Mouse (Mus musculus): ENCODE results near the gene Cdkl1. TPM values are rescaled to one million over a fixed set of nuclear protein-coding genes. Genes with fewer than 3 reads are reported as not detected.
A peak's percentile ranks its signal among the peaks of the same experiment; 100 is the strongest.

Gene Cdkl1
- polyA plus RNA-seq, 1 experiment, result 0.52 TPM

DNA sequence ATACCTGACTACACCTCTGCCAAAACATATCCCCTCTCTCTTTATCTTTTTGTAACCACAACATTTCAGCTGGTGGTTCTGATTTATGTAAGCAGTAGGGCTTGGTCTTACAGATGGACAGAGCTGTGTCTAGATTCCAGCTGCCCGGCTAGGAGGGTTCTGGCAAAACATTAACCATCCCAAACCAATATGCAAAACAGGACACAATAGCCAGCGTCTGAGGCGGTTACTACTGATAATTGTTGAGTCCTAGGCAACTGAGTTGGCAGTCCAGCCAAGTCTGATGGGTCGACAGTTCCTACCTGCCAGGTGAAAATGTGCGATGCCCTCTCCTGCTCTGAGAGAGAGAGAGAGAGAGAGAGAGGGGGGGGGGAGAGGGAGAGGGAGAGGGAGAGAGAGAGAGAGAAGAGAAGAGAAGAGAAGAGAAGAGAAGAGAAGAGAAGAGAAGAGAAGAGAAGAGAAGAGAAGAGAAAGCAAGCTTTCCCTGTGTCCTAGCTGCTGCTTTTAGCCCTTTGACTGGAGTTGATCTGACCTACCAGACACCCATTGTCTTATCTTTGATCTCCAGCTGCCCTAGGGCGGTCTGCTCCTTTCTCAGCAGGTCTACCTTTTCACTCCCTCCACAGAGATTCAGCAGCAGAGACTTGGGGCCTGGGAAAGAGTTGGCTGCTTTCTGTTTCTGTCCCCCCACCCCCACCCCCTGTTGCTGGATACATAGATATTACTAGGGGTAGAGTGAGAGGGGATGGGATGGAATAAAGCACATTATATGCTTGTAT lies 7.6 kb downstream of the Cdkl1 start:
- WGBS, result 23% methylated on average over 6 of the region's 6 CpGs
- H3K36me3 ChIP-seq (ENCODE audit: control insufficient read depth, insufficient read depth, low read length), result no peaks in the 10 kb centered on the region
- H3K27me3 ChIP-seq (ENCODE audit: control insufficient read depth, insufficient read depth, low read length), result no peaks in the 10 kb centered on the region
- TF ChIP-seq CTCF (IDR thresholded peaks at IDR 0.05; ENCODE audit: extremely low read depth, insufficient read length, insufficient replicate concordance, low read depth, low read length) (no peak), POLR2A (IDR thresholded peaks at IDR 0.05; ENCODE audit: low read depth, low read length) (no peak)
- H3K27ac ChIP-seq (ENCODE audit: insufficient read depth, low read depth, low read length), result no peak overlapping the region
- no peak overlapping the region for H3K4me3 ChIP-seq (ENCODE audit: low read depth, low read length)
- H3K4me1 ChIP-seq (ENCODE audit: control insufficient read depth, insufficient read depth, insufficient read length, low read length), result peaks cover 21% of the 10 kb centered on the region; the same call in 1 of the 2 replicates

DNA sequence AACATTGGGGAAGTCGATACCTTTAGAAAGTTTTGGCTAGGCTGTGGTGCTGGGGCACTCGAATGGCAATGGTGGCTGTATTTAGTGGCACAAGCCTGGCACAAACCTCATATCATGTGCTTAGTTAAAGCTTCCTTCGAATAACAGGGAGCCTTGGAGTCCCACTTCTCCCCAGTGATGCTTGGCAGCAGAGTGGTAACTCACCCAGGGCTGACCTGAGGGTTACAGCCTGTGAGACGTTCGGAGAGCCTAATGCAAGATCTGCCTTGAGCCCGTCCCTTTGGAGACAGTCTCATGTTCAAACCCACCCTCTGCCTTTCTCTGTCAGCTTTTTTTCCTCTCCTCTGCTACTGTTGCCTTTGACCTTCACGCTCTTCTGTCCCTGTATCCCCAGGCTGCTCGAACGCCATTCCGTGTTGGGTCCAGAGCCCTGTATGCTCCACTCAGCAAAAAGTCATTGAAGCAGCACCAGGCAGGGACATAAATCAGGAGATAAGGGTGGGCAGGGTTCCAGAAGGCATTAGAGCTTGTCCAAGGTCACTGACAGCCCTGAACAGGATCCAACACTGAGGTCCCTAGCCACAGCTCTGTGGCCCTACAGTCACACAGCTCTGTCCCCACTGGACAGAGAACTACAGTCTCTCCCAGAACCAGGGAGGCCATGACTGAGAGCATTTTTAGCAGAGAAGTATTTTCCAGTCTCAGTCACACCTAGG lies 9.0 kb downstream of the Cdkl1 start:
- Histone ChIP-seq H3K27ac (ENCODE audit: insufficient read depth, low read depth, low read length) (no peak overlapping the region), H3K4me1 (ENCODE audit: control insufficient read depth, insufficient read depth, insufficient read length, low read length) (peaks cover 29% of the 10 kb centered on the region; the same call in 1 of the 2 replicates), H3K27me3 (ENCODE audit: control insufficient read depth, insufficient read depth, low read length) (no peaks in the 10 kb centered on the region), H3K4me3 (ENCODE audit: low read depth, low read length) (no peak overlapping the region), H3K36me3 (ENCODE audit: control insufficient read depth, insufficient read depth, low read length) (no peaks in the 10 kb centered on the region)
- WGBS, result 50% methylated on average over 10 of the region's 10 CpGs
- no peak for TF ChIP-seq POLR2A (IDR thresholded peaks at IDR 0.05; ENCODE audit: low read depth, low read length)
- TF ChIP-seq CTCF (IDR thresholded peaks at IDR 0.05; ENCODE audit: extremely low read depth, insufficient read length, insufficient replicate concordance, low read depth, low read length), result no peak

GRCm38 (mm10) chr12:69781480-69781879 lies 9.6 kb downstream of the Cdkl1 start:
- H3K4me1 ChIP-seq (ENCODE audit: control insufficient read depth, insufficient read depth, insufficient read length, low read length), result peaks cover 35% of the 10 kb centered on the region; the same call in 1 of the 2 replicates
- WGBS, result 88% methylated on average over 8 of the region's 8 CpGs
- no peaks in the 10 kb centered on the region for H3K27me3 ChIP-seq (ENCODE audit: control insufficient read depth, insufficient read depth, low read length)
- H3K4me3 ChIP-seq (ENCODE audit: low read depth, low read length), result no peak overlapping the region
- H3K27ac ChIP-seq (ENCODE audit: insufficient read depth, low read depth, low read length), result no peak overlapping the region
- no peak for TF ChIP-seq POLR2A (IDR thresholded peaks at IDR 0.05; ENCODE audit: low read depth, low read length)
- TF ChIP-seq CTCF (IDR thresholded peaks at IDR 0.05; ENCODE audit: extremely low read depth, insufficient read length, insufficient replicate concordance, low read depth, low read length), result no peak
- no peaks in the 10 kb centered on the region for H3K36me3 ChIP-seq (ENCODE audit: control insufficient read depth, insufficient read depth, low read length)

- H3K27me3 ChIP-seq (ENCODE audit: control insufficient read depth, insufficient read depth, low read length), result no peaks in the 10 kb centered on the region
- H3K4me3 ChIP-seq (ENCODE audit: low read depth, low read length), result no peak overlapping the region
- TF ChIP-seq CTCF (IDR thresholded peaks at IDR 0.05; ENCODE audit: extremely low read depth, insufficient read length, insufficient replicate concordance, low read depth, low read length) (no peak), POLR2A (IDR thresholded peaks at IDR 0.05; ENCODE audit: low read depth, low read length) (no peak)
- H3K36me3 ChIP-seq (ENCODE audit: control insufficient read depth, insufficient read depth, low read length), result no peaks in the 10 kb centered on the region
- H3K27ac ChIP-seq (ENCODE audit: insufficient read depth, low read depth, low read length), result 0 out of 2 replicates have a peak overlapping the region, but pooled peaks have one; percentile 31
- 20% methylated on average over 2 of the region's 2 CpGs for WGBS
- H3K4me1 ChIP-seq (ENCODE audit: control insufficient read depth, insufficient read depth, insufficient read length, low read length), result peaks cover 26% of the 10 kb centered on the region; the same call in 1 of the 2 replicates
These were observed 13.1 kb downstream of the Cdkl1 start for GRCm38 (mm10) chr12:69777957-69778356.

- no peak for TF ChIP-seq CTCF (IDR thresholded peaks at IDR 0.05; ENCODE audit: extremely low read depth, insufficient read length, insufficient replicate concordance, low read depth, low read length)
- TF ChIP-seq POLR2A (IDR thresholded peaks at IDR 0.05; ENCODE audit: low read depth, low read length), result no peak
- Histone ChIP-seq H3K27ac (ENCODE audit: insufficient read depth, low read depth, low read length) (peak overlapping the region; percentile 31), H3K27me3 (ENCODE audit: control insufficient read depth, insufficient read depth, low read length) (no peaks in the 10 kb centered on the region), H3K4me1 (ENCODE audit: control insufficient read depth, insufficient read depth, insufficient read length, low read length) (peaks cover 24% of the 10 kb centered on the region; the same call in 1 of the 2 replicates), H3K36me3 (ENCODE audit: control insufficient read depth, insufficient read depth, low read length) (no peaks in the 10 kb centered on the region), H3K4me3 (ENCODE audit: low read depth, low read length) (no peak overlapping the region)
- 38% methylated on average over 6 of the region's 6 CpGs for whole genome bisulfite sequencing
These were observed 13.7 kb downstream of the Cdkl1 start for GRCm38 (mm10) chr12:69777341-69777730.

DNA sequence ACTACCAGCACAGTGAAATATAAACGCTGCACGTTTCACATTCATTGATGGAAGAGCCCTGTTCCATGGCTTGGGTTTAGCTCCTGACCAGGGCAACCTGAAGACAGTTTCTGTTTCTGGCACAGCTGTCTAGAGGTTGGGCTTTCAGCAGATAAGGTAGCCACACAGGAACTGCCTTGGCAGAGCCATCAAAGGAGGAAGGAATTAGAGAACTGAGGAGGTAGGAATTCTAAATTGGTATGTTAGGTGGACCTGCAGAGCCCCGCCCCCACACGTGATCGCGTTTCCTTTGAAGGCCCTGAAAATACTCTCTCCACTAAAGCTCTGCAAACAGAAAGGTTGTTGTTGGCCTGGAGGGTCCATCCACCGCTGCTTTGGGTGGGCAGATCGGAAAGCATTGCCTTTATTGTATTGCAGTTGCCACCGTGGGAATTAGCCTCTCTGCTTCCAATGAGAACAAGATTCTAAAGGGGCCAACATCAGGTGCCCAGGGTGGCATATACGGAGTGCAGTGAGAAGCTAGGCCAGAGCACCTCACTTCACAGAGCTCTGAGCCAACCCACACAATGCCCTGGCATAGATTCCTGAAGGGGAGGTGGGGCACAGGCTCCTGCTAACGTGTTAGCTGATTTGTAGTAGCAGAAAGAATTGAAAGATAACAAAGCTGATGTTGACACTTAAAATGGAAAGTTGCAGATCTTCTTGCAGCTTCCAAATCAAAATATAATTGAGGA lies 14.3 kb downstream of the Cdkl1 start:
- H3K4me3 ChIP-seq (ENCODE audit: low read depth, low read length), result no peak overlapping the region
- peaks cover 19% of the 10 kb centered on the region; the same call in 1 of the 2 replicates for H3K4me1 ChIP-seq (ENCODE audit: control insufficient read depth, insufficient read depth, insufficient read length, low read length)
- TF ChIP-seq POLR2A (IDR thresholded peaks at IDR 0.05; ENCODE audit: low read depth, low read length) (no peak), CTCF (IDR thresholded peaks at IDR 0.05; ENCODE audit: extremely low read depth, insufficient read length, insufficient replicate concordance, low read depth, low read length) (no peak)
- WGBS, result 21% methylated on average over 11 of the region's 11 CpGs
- H3K36me3 ChIP-seq (ENCODE audit: control insufficient read depth, insufficient read depth, low read length), result no peaks in the 10 kb centered on the region
- H3K27ac ChIP-seq (ENCODE audit: insufficient read depth, low read depth, low read length), result peak overlapping the region; percentile 31; the same call in 1 of the 2 replicates
- H3K27me3 ChIP-seq (ENCODE audit: control insufficient read depth, insufficient read depth, low read length), result no peaks in the 10 kb centered on the region
